Mouse (Mus musculus): ENCODE results near the gene Aldh1a1.

DNA sequence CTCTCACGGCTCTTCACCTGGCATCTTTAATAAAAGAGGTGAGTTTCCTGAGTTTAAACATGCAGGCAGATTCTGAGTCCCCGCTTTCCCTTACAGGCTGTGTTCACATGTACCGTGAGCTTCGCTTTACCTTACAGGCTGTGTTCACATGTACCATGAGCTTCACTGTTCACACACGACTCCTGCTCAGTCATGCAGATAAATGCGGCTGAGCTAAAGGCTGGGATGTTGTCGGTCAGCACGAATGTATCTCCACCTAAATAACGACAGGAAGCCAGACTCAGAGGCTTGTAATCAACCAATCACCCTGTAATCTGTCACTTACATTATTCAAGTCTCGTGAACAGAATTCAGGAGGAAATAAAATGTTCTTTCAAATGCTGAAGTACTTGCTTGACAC is 130.9 kb downstream of the Aldh1a1 start:
- TF ChIP-seq CTCF (IDR thresholded peaks at IDR 0.05) (no peak), EP300 (IDR thresholded peaks at IDR 0.05) (no peak)

Measured in lung, postnatal 0 days (tissue).